8 mouse cellular contexts compared by ENCODE assay signal in genomic region chr7:28372251-28373108, GRCm38 (mm10). TPM values are rescaled to one million over a fixed set of nuclear protein-coding genes. Genes with fewer than 3 reads are reported as not detected.
DNase-seq lines count a peak whose midpoint lies in the region; ATAC-seq and TF ChIP-seq lines count a peak whose summit lies in the region.

Plekhg2 (minus strand) TSS chr7:28372599.

- TF ChIP-seq POLR2A in bone marrow macrophage, adult 2 months (IDR thresholded peaks at IDR 0.05; ENCODE audit: borderline replicate concordance, low read depth, low read length), result no peak
- peak; percentile 82 for TF ChIP-seq POLR2A in embryonic fibroblast, embryonic 13.5 days (IDR thresholded peaks at IDR 0.05; ENCODE audit: low read depth, low read length)

- peaks cover 31% of the 10 kb centered on the region for H3K36me3 ChIP-seq in kidney, embryonic 14.5 days (ENCODE audit: control insufficient read depth, insufficient read depth, low read length)
- peaks cover 30% of the 10 kb centered on the region for H3K36me3 ChIP-seq in limb, embryonic 15.5 days

- no peaks in the 10 kb centered on the region for H3K9me3 ChIP-seq in kidney, embryonic 14.5 days (ENCODE audit: control insufficient read depth, low read length)
- no peaks in the 10 kb centered on the region for H3K9me3 ChIP-seq in limb, embryonic 15.5 days

- peaks cover 10% of the 10 kb centered on the region for H3K4me1 ChIP-seq in bone marrow macrophage, adult 2 months (ENCODE audit: control insufficient read depth, insufficient read depth, low read length)
- peaks cover 13% of the 10 kb centered on the region; the same call in 1 of the 2 replicates for H3K4me1 ChIP-seq in embryonic fibroblast, embryonic 13.5 days (ENCODE audit: control insufficient read depth, insufficient read depth, low read length)
- peaks cover 23% of the 10 kb centered on the region for H3K4me1 ChIP-seq in kidney, embryonic 14.5 days (ENCODE audit: control insufficient read depth, insufficient read depth, low read length)
- peaks cover 51% of the 10 kb centered on the region for H3K4me1 ChIP-seq in limb, embryonic 15.5 days

- ATAC-seq in kidney, embryonic 14.5 days (ENCODE audit: low FRiP score, low TSS enrichment), result peak; percentile 92
- peak; percentile 91 for ATAC-seq in limb, embryonic 15.5 days (ENCODE audit: insufficient number of reproducible peaks, low FRiP score, low TSS enrichment, low read depth)

- under 1% methylated on average over 61 of the region's 66 CpGs for WGBS in kidney, embryonic 14.5 days
- under 1% methylated on average over 65 of the region's 66 CpGs for WGBS in limb, embryonic 15.5 days

- H3K4me2 ChIP-seq in kidney, embryonic 14.5 days (replicated peaks; ENCODE audit: low read depth, low read length), result peak within 1 kb of the TSS; percentile 73
- peak within 1 kb of the TSS; percentile 80 for H3K4me2 ChIP-seq in limb, embryonic 15.5 days

- TF ChIP-seq CTCF in bone marrow macrophage, adult 2 months (IDR thresholded peaks at IDR 0.05; ENCODE audit: low read depth, low read length), result peak; percentile 67
- no peak for TF ChIP-seq CTCF in embryonic fibroblast, embryonic 13.5 days (IDR thresholded peaks at IDR 0.05; ENCODE audit: borderline replicate concordance, insufficient read depth, low read length)

- no peaks in the 10 kb centered on the region for H3K27me3 ChIP-seq in kidney, embryonic 14.5 days (ENCODE audit: control insufficient read depth, insufficient read depth, low read length)
- no peaks in the 10 kb centered on the region for H3K27me3 ChIP-seq in limb, embryonic 15.5 days

- H3K27ac ChIP-seq in bone marrow macrophage, adult 2 months (ENCODE audit: insufficient read depth, low read depth, low read length), result peak within 1 kb of the TSS; percentile 76
- peak within 1 kb of the TSS; percentile 96 for H3K27ac ChIP-seq in embryonic fibroblast, embryonic 13.5 days (ENCODE audit: insufficient read depth, low read length)
- peak within 1 kb of the TSS; percentile 93 for H3K27ac ChIP-seq in kidney, embryonic 14.5 days (ENCODE audit: low read depth, low read length)
- peak within 1 kb of the TSS; percentile 95 for H3K27ac ChIP-seq in limb, embryonic 15.5 days

- peak; percentile 99 for DNase-seq in A20 (ENCODE audit: low read depth, low spot score)
- DNase-seq in heart, adult 9 months (ENCODE audit: low spot score in 2 of 2), result peak; percentile 99
- peak; percentile 96 to 98 for DNase-seq in monocyte, adult 2 months (ENCODE audit: low read depth in 1 of 2, low spot score in 2 of 2)
- peak; percentile 97 to 98 for DNase-seq in spleen, postnatal 36 days (ENCODE audit: low spot score in 2 of 2)

- H3K9ac ChIP-seq in kidney, embryonic 14.5 days (ENCODE audit: low read depth, low read length), result peak within 1 kb of the TSS; percentile 89
- H3K9ac ChIP-seq in limb, embryonic 15.5 days, result peak within 1 kb of the TSS; percentile 83

- H3K4me3 ChIP-seq in bone marrow macrophage, adult 2 months (ENCODE audit: insufficient read depth, low read length), result peak within 1 kb of the TSS; percentile 79
- H3K4me3 ChIP-seq in embryonic fibroblast, embryonic 13.5 days (ENCODE audit: insufficient read depth, low read length), result peak within 1 kb of the TSS; percentile 97
- H3K4me3 ChIP-seq in kidney, embryonic 14.5 days (ENCODE audit: low read length), result peak within 1 kb of the TSS; percentile 89
- peak within 1 kb of the TSS; percentile 76 for H3K4me3 ChIP-seq in limb, embryonic 15.5 days

RNA-seq across cellular contexts. Expression of gene Plekhg2, which starts in this region (rescaled TPM):
- polyA plus RNA-seq in bone marrow macrophage, adult 2 months (2012; ENCODE audit: insufficient read depth, insufficient read length, missing spikeins), result 11.4 and 14.6 TPM in 2 replicates
- polyA plus RNA-seq in embryonic fibroblast, embryonic 13.5 days (2011; ENCODE audit: insufficient read length, low read depth, missing spikeins), result 66.5 and 68.5 TPM in 2 replicates
- polyA plus RNA-seq in kidney, embryonic 14.5 days (2014; fragmentation: Nextera tagmentation; extraction: Ambion mirVana), result 52.4 and 70.8 TPM in 2 replicates
- 54.4 and 54.8 TPM in 2 replicates for polyA plus RNA-seq in limb, embryonic 15.5 days (2015; fragmentation: Nextera tagmentation; extraction: Ambion mirVana)

Comparison
In these comparisons a context has a peak if more than half of its experiments do, and no peak if none do; other contexts are left out.
1. Peak in every context shown above with its lines: DNase-seq, ATAC-seq, H3K4me3 ChIP-seq and H3K27ac ChIP-seq.